Mouse (Mus musculus): ENCODE data around the gene Camkmt. TPM values are rescaled to one million over a fixed set of nuclear protein-coding genes. Genes with fewer than 3 reads are reported as not detected.

The Camkmt gene
- 6.9 TPM for polyA plus RNA-seq (2021)

- in situ Hi-C loops (cut with MboI; ENCODE audit: low pct_unique_long_range_greater_than_20kb), result no loop called here
- H3K27me3 ChIP-seq, result no peaks in the 10 kb centered on the region
- ChIA-PET CTCF (interaction anchor here (1.4 kb wide), 1 partner anchor 22 kb away, joined by 4 read pairs; no protein-coding TSS in a partner anchor), POLR2A (interaction anchor here (0.7 kb wide), 1 partner anchor 63 kb away, joined by 4 read pairs; no protein-coding TSS in a partner anchor)
- peak; percentile 92 for DNase-seq (ENCODE audit: low read depth, low spot score)
- no peak for TF ChIP-seq CTCF (IDR thresholded peaks at IDR 0.05)
- peak; percentile 93 for ATAC-seq
These were observed at the start of gene Camkmt, which contains the start of gene Prepl for GRCm38 (mm10) chr17:85090120-85091099. Gene Camkmt (plus strand): TSS chr17:85090552. Gene Prepl (minus strand): TSS chr17:85090241.

- no peak for DNase-seq (ENCODE audit: low read depth, low spot score)
- POLR2A ChIA-PET, result no interaction called here
- CTCF ChIA-PET, result interaction anchor here (0.7 kb wide), 1 partner anchor 17 kb away, joined by 4 read pairs; no protein-coding TSS in a partner anchor
- no peak for TF ChIP-seq CTCF (IDR thresholded peaks at IDR 0.05)
- H3K27me3 ChIP-seq, result no peaks in the 10 kb centered on the region
- in situ Hi-C loops (cut with MboI; ENCODE audit: low pct_unique_long_range_greater_than_20kb), result no loop called here
- no peak for ATAC-seq
These were observed 49.4 kb upstream of the Camkmt start for GRCm38 (mm10) chr17:85040913-85041312.

GRCm38 (mm10) chr17:85042419-85042818 lies 47.9 kb upstream of the Camkmt start:
- no peak for DNase-seq (ENCODE audit: low read depth, low spot score)
- CTCF ChIA-PET, result no interaction called here
- no peak for TF ChIP-seq CTCF (IDR thresholded peaks at IDR 0.05)
- POLR2A ChIA-PET, result interaction anchor here (0.6 kb wide), 1 partner anchor 15 kb away, joined by 3 read pairs; no protein-coding TSS in a partner anchor
- in situ Hi-C loops (cut with MboI; ENCODE audit: low pct_unique_long_range_greater_than_20kb), result no loop called here
- no peaks in the 10 kb centered on the region for H3K27me3 ChIP-seq
- ATAC-seq, result no peak

- CTCF ChIA-PET, result no interaction called here
- peak; percentile 57 for ATAC-seq
- no peaks in the 10 kb centered on the region for H3K27me3 ChIP-seq
- in situ Hi-C loops (cut with MboI; ENCODE audit: low pct_unique_long_range_greater_than_20kb), result no loop called here
- DNase-seq (ENCODE audit: low read depth, low spot score), result no peak
- POLR2A ChIA-PET, result no interaction called here
- TF ChIP-seq CTCF (IDR thresholded peaks at IDR 0.05), result no peak
These were observed 46.9 kb upstream of the Camkmt start for GRCm38 (mm10) chr17:85043404-85043816.

- in situ Hi-C loops (cut with MboI; ENCODE audit: low pct_unique_long_range_greater_than_20kb), result no loop called here
- H3K27me3 ChIP-seq, result no peaks in the 10 kb centered on the region
- ChIA-PET POLR2A (no interaction called here), CTCF (no interaction called here)
- ATAC-seq (no peak), DNase-seq (ENCODE audit: low read depth, low spot score) (no peak)
- no peak for TF ChIP-seq CTCF (IDR thresholded peaks at IDR 0.05)
These were observed 45.9 kb upstream of the Camkmt start for GRCm38 (mm10) chr17:85044466-85044865.

GRCm38 (mm10) chr17:85045160-85045559 lies 45.2 kb upstream of the Camkmt start:
- ChIA-PET CTCF (interaction anchor here (0.6 kb wide), 1 partner anchor 9 kb away, joined by 3 read pairs; no protein-coding TSS in a partner anchor), POLR2A (no interaction called here)
- DNase-seq (ENCODE audit: low read depth, low spot score) (no peak), ATAC-seq (no peak)
- in situ Hi-C loops (cut with MboI; ENCODE audit: low pct_unique_long_range_greater_than_20kb), result no loop called here
- TF ChIP-seq CTCF (IDR thresholded peaks at IDR 0.05), result peak; percentile 14
- H3K27me3 ChIP-seq, result no peaks in the 10 kb centered on the region

- H3K27me3 ChIP-seq, result no peaks in the 10 kb centered on the region
- POLR2A ChIA-PET, result no interaction called here
- in situ Hi-C loops (cut with MboI; ENCODE audit: low pct_unique_long_range_greater_than_20kb), result no loop called here
- DNase-seq (ENCODE audit: low read depth, low spot score) (no peak), ATAC-seq (no peak)
- CTCF ChIA-PET, result interaction anchor here (1.5 kb wide), 1 partner anchor 10 kb away, joined by 4 read pairs; no protein-coding TSS in a partner anchor
- no peak for TF ChIP-seq CTCF (IDR thresholded peaks at IDR 0.05)
These were observed 42.0 kb upstream of the Camkmt start for GRCm38 (mm10) chr17:85048379-85048778.

GRCm38 (mm10) chr17:85058276-85058675 lies 32.1 kb upstream of the Camkmt start:
- ATAC-seq (no peak), DNase-seq (ENCODE audit: low read depth, low spot score) (no peak)
- no peaks in the 10 kb centered on the region for H3K27me3 ChIP-seq
- CTCF ChIA-PET, result interaction anchor here (1.8 kb wide), 1 partner anchor 11 kb away, joined by 4 read pairs; no protein-coding TSS in a partner anchor
- in situ Hi-C loops (cut with MboI; ENCODE audit: low pct_unique_long_range_greater_than_20kb), result no loop called here
- POLR2A ChIA-PET, result no interaction called here
- no peak for TF ChIP-seq CTCF (IDR thresholded peaks at IDR 0.05)

- ChIA-PET CTCF (interaction anchor here (1.8 kb wide), 1 partner anchor 12 kb away, joined by 4 read pairs; no protein-coding TSS in a partner anchor), POLR2A (no interaction called here)
- TF ChIP-seq CTCF (IDR thresholded peaks at IDR 0.05), result no peak
- no peak for ATAC-seq
- DNase-seq (ENCODE audit: low read depth, low spot score), result no peak
- H3K27me3 ChIP-seq, result no peaks in the 10 kb centered on the region
- in situ Hi-C loops (cut with MboI; ENCODE audit: low pct_unique_long_range_greater_than_20kb), result no loop called here
These were observed 31.2 kb upstream of the Camkmt start for GRCm38 (mm10) chr17:85059136-85059535.

GRCm38 (mm10) chr17:85063560-85063959 lies 26.8 kb upstream of the Camkmt start:
- DNase-seq (ENCODE audit: low read depth, low spot score) (no peak), ATAC-seq (no peak)
- in situ Hi-C loops (cut with MboI; ENCODE audit: low pct_unique_long_range_greater_than_20kb), result no loop called here
- no peak for TF ChIP-seq CTCF (IDR thresholded peaks at IDR 0.05)
- ChIA-PET CTCF (no interaction called here), POLR2A (no interaction called here)
- no peaks in the 10 kb centered on the region for H3K27me3 ChIP-seq

- ATAC-seq, result no peak
- in situ Hi-C loops (cut with MboI; ENCODE audit: low pct_unique_long_range_greater_than_20kb), result no loop called here
- ChIA-PET CTCF (no interaction called here), POLR2A (no interaction called here)
- DNase-seq (ENCODE audit: low read depth, low spot score), result no peak
- H3K27me3 ChIP-seq, result no peaks in the 10 kb centered on the region
- no peak for TF ChIP-seq CTCF (IDR thresholded peaks at IDR 0.05)
These were observed 23.0 kb upstream of the Camkmt start for GRCm38 (mm10) chr17:85067331-85067730.

All from Patski (cell line).